Mouse (Mus musculus) liver, adult (tissue): ENCODE data around the gene Syn3.

ENCODE experiments used
- GATA4 ChIP-seq: IDR thresholded peaks from 2 replicates; pipeline ENCODE4 v1.6.1; 2014; ENCODE audit warnings: mild to moderate bottlenecking, low read length; ENCODE audit not compliant: insufficient replicate concordance

The Syn3 gene

DNA sequence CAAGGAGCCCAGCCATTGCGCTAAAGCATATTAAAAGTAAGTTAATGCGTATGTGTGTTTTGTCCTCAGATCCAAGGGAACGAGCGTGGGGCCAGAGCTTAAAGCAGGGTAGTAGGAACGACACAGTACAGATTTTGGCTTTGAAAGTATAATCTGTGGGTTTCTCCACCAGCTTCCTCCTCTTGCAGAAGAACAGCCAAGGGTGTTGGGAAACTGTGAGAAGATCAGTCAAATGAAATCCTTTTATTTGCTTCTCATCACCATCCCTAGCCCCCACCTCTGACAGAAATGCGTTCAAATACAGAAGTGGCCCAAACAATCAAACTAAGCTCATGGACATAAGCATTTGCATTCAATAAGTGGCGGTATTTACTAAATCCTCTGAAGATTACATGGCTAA lies 22.0 kb downstream of the Syn3 start:
- TF ChIP-seq GATA4: no peak

GRCm38 (mm10) chr10:86475270-86475669 lies 23.4 kb downstream of the Syn3 start:
- TF ChIP-seq GATA4: no peak

- no peak for TF ChIP-seq GATA4
These were observed 24.2 kb downstream of the Syn3 start for GRCm38 (mm10) chr10:86474176-86475154.

DNA sequence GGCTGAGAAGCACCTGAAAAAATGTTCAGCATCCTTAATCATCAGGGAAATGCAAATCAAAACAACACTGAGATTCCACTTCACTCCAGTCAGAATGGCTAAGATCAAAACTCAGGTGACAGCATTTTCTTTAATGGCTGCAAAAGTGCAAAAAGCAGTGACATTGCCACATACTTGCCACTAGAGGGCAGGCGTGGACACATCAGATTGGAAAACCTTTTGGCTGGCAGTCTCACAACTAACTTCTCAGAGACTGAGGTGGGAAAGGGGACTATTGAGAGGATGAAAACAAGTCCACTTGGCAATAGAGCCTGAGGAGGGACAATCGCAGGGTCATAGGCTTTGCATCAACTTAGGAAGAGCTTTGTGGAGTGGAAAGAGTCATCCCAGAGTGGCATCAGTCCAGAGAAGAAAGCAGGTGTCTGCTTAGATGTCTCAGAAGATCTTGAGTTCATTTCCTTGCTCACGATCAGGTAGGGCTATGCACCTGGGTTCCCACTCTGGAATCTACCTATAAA lies 25.0 kb downstream of the Syn3 start:
- TF ChIP-seq GATA4: no peak

DNA sequence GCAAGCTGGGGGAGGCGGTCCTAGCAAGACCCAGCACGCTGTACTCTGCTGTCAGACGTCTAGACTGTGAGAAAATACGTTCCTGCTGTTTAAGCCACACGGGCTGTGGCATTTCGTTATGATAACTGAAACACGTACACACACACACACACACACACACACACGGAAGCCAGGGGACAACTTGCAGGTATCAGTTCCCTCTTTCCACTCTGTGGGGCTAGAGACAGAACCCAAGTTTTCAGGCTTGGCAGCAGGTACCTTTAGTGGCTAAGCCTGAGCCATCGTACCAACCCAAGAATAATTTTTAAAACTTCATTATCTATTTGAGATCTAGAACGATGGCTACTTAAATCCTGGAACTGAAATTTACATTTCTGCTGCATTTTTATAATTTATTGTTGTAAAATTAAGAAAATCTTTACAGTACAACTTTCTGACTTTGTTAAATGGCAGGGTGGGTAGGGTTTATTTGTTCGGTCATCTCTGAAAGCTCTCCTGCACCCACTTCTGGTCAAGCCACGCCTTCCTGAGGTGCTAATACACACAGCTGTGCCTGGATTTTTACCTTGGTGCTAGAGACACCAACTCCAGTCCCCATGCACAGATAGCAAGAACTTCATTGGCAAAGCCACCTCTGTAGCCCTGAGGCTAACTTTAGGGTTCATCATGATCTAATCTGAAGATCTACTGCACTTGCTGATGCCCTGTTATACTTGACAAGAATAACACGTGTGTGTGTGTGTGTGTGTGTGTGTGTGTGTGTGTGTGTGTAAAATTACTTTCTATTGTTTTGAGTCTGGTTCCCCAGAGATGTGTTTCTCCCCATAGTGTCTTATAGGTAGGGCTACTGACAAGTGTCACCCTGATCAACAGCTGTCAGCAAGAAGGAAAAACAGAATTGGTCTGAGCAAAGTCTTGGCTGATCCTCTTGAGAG lies 29.8 kb downstream of the Syn3 start:
- TF ChIP-seq GATA4: no peak

DNA sequence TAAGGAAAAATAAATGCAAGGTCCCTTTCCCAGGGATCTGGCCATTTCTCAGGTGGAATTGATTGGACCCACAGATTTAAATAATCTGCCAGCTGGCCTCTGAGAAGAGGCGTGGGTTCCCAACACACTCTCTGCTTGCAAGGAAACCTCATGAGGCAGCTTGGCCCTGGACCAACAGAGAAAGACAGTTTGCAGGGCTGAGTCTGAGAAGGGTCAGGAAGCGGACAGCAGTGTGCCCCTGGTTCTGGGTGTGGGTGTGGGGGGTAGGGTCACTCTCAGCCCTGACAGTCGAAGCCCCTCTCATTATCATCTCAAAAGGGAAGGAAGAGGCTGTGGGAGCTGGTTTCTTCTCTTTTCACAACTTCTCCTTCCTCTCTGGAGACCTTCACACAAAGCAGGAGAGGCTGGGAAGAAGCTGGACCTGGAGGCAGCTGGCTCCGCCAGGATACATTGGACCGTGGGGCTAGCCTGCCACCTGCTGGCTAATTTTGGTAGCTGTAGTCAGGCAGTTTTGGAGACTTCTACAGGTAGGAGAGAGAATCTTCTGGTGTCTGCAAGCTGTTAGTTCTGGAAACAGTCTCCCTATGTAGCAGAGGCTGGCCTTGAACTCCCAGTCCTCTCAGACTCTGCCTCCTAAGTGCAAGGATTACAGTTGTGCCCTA lies 35.0 kb downstream of the Syn3 start:
- TF ChIP-seq GATA4: no peak

DNA sequence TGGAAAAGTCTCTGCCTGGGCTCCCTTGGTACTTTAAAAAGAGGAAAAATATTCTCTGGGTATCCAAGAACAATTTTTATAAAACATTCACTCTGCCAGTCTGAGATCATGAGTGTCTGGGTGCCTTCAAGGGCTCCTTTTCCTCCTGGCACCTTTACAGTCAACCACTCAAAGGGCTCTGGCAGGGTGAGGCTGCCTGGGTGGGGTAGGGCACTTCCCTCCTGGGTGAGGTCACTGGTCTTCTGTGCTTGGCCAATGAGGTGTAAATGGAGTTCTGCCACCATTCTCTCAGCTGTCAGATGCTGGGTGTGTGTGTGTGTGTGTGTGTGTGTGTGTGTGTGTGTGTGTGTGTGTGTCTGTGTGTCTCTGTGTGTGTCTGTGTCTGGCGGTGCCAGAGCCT lies 39.1 kb downstream of the Syn3 start:
- TF ChIP-seq GATA4: no peak

GRCm38 (mm10) chr10:86457665-86458209 lies 41.0 kb downstream of the Syn3 start:
- TF ChIP-seq GATA4: no peak

DNA sequence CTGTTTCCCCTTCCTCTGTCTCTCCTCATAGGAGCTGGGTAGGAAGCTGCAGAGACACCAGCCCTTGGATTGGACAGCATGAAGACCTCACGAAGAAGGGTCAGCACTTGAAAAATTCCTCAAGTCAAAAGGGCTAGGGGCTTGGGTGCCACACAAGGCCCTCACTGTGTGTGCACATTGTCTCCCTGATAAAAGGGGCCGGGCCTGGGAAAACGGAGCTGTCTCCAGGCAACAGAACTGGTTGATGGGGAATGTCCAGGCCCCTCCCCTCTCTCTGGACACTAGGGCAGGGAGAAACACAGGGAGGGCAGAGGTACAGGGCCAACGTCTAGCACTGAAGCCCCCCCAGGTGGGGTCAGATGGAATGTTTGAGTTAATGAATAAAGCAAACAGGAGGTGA lies 41.5 kb downstream of the Syn3 start:
- TF ChIP-seq GATA4: no peak

DNA sequence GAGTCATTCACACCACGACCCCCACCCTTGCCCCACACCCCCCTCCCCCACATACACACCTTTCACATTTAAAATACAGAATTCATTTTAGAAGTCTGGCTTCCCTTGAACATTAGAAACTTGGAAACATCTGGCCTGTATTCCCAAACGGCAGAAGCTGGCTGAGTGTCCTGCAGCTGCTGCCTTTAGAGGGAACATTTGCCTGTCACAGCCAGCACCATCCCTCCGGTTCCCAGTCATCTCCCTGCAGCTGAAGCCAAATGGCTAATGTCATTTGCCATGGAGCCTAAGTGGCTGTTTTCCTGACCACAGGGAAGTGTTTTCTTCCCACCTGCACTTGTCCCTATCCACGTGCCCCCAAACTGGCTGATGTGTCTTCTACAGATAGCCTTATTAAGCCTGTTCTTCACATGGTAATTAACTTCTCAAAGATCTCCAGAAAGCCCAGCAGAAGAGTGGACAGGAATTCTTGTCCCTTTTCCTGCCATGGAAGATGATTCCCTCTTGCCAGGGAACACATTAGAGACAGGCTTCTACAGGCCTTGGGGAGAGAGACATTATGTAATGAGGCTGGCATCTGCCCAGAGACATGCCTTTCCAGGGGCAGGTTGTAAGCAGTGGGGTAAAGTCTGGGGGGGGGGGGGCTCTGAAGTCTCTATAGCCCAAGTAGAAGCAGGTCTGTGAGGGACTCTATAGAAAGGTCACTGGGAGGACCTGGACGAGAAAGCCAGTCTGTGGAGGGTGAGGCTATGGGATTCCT lies 43.2 kb downstream of the Syn3 start:
- TF ChIP-seq GATA4: no peak

DNA sequence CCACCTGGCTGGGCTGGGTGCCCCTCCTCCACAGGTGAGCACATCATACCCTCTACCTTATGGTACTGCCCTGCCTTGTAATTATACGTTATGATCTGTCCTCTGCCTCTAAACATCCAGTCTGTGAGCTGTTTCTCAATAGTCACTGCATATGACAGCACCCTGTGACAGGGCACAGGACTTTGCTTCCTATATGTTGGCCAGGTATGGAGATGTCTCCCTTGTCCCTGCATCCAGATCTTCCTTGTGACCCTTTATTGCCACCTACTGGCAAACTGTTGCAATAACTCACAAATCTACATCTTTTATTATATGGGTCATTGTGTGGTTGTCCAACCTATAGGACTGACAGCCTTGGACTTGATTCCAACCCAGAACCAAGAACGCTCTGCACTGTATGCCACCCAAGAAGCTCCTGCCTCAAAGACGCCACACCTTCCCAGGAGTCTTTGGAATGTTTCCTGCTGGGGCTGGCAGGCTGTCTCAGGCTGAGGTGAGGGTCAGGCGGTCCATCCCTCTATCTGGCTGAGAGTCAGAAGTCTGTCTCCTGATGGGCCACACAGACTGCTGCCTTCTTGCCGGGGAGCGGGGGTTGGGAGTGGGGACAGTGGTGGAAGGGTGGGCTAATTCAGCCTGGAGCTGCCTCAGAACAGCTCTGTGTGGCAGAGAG lies 46.2 kb downstream of the Syn3 start:
- no peak for TF ChIP-seq GATA4

GRCm38 (mm10) chr10:86451294-86451693 lies 47.4 kb downstream of the Syn3 start:
- no peak for TF ChIP-seq GATA4

DNA sequence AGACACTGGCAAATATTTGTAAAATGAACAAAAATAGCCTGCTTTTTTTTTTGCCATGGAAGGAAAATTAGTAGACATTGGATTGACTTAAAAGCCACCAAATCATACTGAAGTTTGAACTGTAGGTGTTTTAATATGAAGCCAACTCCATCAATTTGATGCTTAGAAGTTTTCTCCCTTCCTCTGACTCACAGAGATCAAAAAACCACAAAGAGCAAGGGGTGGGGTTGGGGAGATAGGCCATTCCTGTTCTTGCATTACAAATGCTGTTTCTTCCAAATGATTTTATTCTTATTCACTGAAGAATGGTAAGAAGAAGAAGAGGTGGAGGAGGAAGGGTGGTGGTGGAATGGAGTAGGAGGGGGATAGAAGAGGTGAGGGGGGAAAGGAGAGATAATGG lies 52.0 kb downstream of the Syn3 start:
- no peak for TF ChIP-seq GATA4

DNA sequence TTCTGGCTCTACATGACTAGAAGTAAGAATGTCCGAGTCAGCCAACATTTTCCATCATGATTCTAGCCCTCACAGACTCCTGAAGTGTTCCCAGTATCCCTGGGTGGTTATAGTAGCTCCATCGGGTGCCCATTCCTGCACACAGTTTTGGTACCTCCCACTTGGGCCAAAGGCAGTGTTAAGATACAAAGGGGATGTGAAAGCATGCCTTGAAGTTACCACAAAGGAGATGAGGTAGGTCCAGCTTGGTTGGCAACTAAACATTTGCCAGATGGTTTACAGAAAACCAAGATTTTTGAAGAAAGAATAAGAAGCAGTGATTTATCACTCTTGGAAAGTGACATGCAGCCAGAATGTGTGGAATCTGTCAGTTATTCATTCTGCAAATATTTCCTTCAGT lies 53.5 kb downstream of the Syn3 start:
- TF ChIP-seq GATA4: no peak

GRCm38 (mm10) chr10:86444665-86445064 lies 54.0 kb downstream of the Syn3 start:
- no peak for TF ChIP-seq GATA4
